Mouse (Mus musculus): ENCODE measurements around the gene Slc2a9.

Slc2a9 gene

DNA sequence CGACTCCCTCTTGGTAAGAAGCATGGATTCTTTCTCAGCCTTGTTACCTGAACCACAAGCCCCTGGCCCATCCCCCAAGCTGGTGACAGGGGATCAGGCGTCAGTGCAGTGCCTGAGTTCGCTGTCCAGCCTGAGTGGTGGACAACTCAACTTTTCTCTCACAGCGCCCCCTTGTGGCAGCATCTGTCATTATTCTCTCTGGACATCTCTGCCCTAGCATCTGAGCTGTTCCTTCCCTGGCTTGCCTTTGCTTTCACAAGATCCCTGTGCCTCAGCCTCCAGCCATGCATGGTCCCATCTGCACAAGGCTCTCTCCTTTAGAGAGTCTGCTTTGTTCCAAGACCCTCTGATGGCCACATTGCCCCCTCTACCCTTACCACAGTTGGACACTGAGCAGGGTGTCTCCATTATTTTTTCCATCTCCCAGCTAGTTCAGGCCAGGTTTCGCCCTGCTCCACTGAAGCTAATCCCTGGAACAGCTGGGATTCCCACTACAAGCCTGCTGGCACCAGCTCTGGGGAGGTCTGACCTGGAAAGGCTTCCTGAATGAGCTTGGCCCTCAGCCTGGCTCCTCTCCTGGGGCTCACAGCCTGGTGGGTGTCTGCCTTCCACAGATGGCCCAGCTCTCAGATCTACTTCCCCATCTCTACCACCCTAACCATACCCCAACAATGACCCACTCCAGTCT is 32.9 kb downstream of the Slc2a9 start:
- in situ Hi-C loops (cut with MseI, MboI): loop anchor here (5.0 to 10.0 kb wide), 2 partner anchors 155 to 158 kb away; partner anchors contain the start of gene Drd5 (in 1 of the 2)

DNA sequence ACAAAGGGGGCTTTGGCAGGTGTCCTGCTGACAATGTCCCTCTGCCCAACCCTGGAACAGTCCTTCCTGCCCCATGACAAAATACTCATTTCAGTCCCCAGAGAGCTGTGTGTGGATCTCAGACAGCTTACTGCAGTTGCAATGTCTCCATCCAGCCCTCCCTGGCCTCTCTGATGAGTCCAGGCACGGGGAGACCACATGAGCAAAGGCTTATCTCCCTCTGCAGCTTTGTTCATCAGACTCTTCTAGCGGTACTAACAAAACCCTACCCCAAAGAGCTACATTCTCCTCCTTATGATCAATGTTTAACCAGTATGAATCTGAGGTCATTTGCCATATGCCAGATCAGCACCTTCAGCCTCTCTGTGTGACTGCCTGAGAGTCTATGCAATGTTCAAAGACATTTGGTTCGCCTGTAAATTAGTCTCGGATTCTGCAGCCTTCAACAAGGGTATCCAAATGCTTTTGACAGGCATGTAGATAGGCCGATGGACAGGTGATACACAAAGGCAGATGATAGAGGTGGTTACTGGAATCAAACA is 36.3 kb downstream of the Slc2a9 start:
- in situ Hi-C loops (cut with MseI, MboI): loop anchor here (5.0 to 10.0 kb wide), 2 partner anchors 152 to 154 kb away; partner anchors contain the start of gene Drd5 (in 1 of the 2)

GRCm38 (mm10) chr5:38461261-38461660 is 41.7 kb downstream of the Slc2a9 start:
- in situ Hi-C loops (cut with MseI, MboI): loop anchor here in 1 of 2 experiments (10.0 kb wide), 1 partner anchor 146 kb away; the partner anchor contains the start of gene Drd5

GRCm38 (mm10) chr5:38450936-38451335 is 52.0 kb downstream of the Slc2a9 start:
- in situ Hi-C loops (cut with MseI, MboI): no loop called here

DNA sequence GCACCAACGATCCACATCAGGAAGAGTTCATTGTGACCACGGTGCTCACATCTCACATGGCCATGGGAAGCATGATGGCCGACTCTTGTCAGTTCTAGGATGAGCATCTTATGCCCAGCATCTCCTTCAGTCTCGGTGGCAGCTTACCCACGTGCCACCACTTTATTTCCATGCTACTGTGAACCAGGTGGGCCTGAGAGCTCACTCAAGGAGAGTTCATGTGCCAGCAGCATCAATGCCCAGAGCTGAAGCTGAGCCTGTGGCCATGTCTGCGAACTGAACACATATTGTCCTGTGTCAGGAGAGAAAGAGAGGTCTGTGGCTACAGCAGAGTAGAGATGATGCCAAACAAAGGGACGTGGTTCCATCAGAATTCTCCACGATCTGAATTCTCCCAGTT is 53.3 kb downstream of the Slc2a9 start:
- in situ Hi-C loops (cut with MseI, MboI): no loop called here

GRCm38 (mm10) chr5:38448121-38448520 is 54.8 kb downstream of the Slc2a9 start:
- in situ Hi-C loops (cut with MseI, MboI): no loop called here

- in situ Hi-C loops (cut with MseI, MboI): no loop called here
Observed at GRCm38 (mm10) chr5:38446316-38446975, 56.5 kb downstream of the Slc2a9 start.

GRCm38 (mm10) chr5:38441088-38441839 is 61.7 kb downstream of the Slc2a9 start:
- in situ Hi-C loops (cut with MseI, MboI): no loop called here

DNA sequence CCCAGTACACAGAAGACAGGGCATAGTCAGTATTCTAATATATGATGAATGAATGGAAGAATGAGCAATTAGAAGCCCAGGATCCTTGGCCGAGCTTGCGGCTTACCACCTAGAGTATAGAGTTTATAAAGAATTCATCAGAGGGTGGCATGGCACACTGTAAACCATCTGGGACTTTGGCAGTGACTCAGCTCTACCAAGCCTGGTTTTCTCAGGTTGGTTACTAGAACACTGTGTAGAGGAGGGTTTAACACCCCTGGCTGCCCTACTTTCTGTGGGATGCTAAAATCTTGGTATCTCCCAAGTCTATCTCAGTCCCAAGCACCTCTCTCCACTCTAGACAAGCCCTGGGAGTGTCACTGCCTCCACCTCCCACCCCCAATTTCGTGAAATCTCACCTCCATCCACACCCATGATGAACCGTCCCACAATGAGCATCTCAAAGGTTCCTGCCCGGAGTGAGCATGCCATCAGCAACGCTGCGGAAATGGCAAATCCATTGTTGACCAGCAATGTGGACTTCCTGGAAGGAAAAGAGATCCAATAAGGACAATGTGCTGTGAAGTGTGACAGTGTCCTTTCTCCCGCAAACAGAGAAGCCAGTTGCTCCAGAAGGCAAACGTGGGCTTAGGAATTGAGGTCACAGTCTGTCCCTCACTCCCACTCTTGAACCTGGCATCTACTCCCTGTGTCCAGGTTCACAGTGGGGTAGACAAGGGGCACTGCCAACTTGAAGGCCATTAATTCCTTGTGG is 62.5 kb downstream of the Slc2a9 start:
- in situ Hi-C loops (cut with MseI, MboI): no loop called here

- in situ Hi-C loops (cut with MseI, MboI): no loop called here
Observed at GRCm38 (mm10) chr5:38436681-38437080, 66.3 kb downstream of the Slc2a9 start.

GRCm38 (mm10) chr5:38434875-38435274 is 68.1 kb downstream of the Slc2a9 start:
- in situ Hi-C loops (cut with MseI, MboI): no loop called here

DNA sequence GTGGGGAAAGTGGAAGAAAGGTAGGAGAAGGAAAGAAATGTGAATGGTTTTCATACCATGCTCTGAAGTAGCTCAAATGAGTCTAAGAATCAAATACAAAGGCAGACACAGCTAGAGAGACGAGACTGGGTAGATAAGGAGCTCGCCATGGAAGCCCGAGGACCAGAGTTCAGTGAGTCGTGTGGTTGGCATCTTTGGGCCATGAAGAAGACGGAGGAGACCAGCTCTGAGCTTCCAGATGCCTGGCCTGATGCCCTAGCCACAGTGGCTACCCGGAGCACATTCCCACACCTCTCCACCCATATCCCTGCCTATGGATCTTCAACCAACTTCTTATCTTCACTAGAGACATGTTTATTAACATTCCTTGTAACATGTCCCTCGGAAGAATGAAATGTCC is 71.7 kb downstream of the Slc2a9 start:
- in situ Hi-C loops (cut with MseI, MboI): no loop called here

GRCm38 (mm10) chr5:38429106-38429505 is 73.8 kb downstream of the Slc2a9 start:
- in situ Hi-C loops (cut with MseI, MboI): no loop called here

DNA sequence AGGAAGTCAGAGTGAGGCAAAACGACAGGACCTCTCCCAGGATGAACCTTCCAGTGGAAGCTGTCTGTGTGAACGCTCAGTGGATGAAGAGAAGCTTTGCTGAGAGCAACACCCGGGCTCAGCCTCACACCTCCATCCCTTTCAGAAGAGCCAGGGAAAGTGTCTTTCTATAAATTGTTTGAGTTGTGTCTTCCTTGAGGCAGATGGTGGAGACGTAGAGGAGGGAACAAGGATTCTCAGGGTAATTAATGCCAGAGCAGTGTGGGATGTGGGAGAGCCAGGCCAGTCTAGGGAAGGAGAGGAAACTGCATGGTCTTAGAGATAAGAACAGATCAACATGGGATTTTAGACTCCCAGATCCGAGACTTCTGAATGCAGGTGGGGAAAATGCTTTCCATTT is 75.2 kb downstream of the Slc2a9 start:
- in situ Hi-C loops (cut with MseI, MboI): no loop called here

DNA sequence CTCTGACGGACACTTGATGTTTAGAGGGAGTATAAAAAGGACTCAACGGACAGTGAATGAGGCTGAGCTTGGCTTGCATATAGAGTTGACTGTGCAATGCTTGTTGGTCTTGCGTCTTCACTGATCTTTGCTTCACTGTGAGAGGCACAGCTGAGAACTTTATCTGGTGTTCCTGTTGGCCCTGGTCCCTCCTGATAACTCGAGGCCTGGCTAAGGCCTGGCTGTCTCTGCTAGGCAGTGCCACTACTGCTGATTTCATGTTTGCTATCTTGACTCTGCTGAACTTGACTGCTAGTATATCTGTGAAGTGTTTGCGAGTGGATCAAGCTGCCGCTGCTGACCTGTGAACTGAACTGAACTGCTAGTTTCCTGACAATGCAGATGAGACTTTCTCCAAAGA is 77.4 kb downstream of the Slc2a9 start:
- in situ Hi-C loops (cut with MseI, MboI): no loop called here

- in situ Hi-C loops (cut with MseI, MboI): no loop called here
Observed at GRCm38 (mm10) chr5:38422426-38422825, 80.5 kb downstream of the Slc2a9 start.

DNA sequence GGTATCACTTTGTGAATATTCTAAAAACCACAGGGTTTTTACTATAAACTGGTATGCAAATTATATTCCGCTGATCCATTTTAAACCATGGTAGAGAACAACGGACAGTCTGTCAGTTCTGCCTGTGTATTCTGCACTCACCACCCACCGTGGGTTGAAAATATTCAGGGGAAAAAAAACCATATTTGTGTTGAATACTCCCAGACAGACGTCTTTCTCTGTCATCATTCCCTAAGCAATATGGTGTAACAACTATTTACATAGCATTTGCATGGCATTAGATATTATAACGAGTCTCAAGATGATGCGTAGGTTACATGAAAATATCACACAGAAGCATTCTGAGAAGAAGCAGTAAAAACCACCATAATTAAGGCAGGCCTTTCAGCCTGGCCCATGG is 84.1 kb downstream of the Slc2a9 start:
- in situ Hi-C loops (cut with MseI, MboI): no loop called here

DNA sequence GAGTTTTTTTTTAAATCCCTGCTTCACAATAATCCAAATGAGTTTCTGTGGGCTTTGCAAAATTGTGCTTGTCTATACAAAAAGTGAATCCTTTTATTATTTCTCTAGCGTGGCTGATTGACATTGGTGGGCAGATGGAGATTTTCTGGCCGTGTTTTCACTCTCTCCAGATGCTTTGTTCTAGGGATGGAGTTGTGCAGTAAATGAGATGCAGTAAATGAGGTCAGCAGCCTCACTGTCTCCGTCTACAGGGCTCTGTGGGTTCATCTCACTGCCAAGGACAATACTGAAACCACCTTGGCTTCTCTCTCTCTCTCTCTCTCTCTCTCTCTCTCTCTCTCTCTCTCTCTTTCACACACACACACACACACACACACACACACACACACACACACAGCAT is 99.3 kb downstream of the Slc2a9 start:
- in situ Hi-C loops (cut with MseI, MboI): no loop called here

GRCm38 (mm10) chr5:38402288-38402687 is 100.7 kb downstream of the Slc2a9 start:
- in situ Hi-C loops (cut with MseI, MboI): no loop called here

- in situ Hi-C loops (cut with MseI, MboI): no loop called here
Observed at GRCm38 (mm10) chr5:38388857-38389256, 114.1 kb downstream of the Slc2a9 start.

GRCm38 (mm10) chr5:38388420-38388823 is 114.5 kb downstream of the Slc2a9 start:
- in situ Hi-C loops (cut with MseI, MboI): no loop called here
